ENCODE assay signal across 8 mouse cellular contexts in the genomic region with DNA sequence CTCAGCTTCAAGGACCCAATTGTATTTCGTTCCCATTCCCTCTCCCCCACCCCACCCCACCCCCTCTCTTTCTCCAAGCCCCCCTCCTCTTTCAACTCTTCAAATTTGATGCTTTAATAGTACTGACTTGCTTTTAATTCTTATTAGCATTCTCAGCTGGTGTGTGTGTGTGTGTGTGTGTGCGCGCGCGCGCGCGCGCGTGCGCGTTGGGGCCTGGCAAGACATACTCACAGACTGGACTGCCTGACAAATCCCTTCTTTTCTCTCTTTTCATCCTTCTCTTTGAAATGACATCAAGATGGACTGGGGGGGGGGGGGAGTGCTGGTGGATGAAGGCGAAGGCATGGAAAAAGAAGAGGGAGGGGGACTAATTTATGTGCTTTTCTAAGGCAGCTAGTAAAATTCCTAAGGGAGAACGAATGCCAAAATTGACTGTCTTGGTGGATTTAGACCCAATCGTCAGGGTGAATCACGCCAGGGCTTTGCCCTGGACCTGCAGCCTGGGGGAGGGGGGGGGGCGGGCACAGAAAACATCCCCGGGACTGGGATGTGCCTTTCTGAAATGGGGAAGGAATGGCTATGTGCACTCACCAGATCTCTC. TPM values are rescaled to one million over a fixed set of nuclear protein-coding genes. Genes with fewer than 3 reads are reported as not detected.
DNase-seq lines count a peak whose midpoint lies in the region; ATAC-seq lines count a peak whose summit lies in the region.

No protein-coding gene starts in this region.

- 2% methylated on average over 18 of the region's 18 CpGs for WGBS in hindbrain, embryonic 15.5 days

- H3K27ac ChIP-seq in hindbrain, embryonic 15.5 days (replicated peaks): peak overlapping the region; percentile 98

- peak overlapping the region; percentile 93 for H3K4me3 ChIP-seq in megakaryocyte, embryonic 14.5 days (replicated peaks)
- no peak overlapping the region for H3K4me3 ChIP-seq in hindbrain, embryonic 15.5 days

- H3K27me3 ChIP-seq in megakaryocyte, embryonic 14.5 days (replicated peaks): no peaks in the 10 kb centered on the region
- no peaks in the 10 kb centered on the region for H3K27me3 ChIP-seq in hindbrain, embryonic 15.5 days

- H3K9ac ChIP-seq in hindbrain, embryonic 15.5 days: peak overlapping the region; percentile 12; the same call in 1 of the 2 replicates

- peak overlapping the region; percentile 70 for H3K4me2 ChIP-seq in hindbrain, embryonic 15.5 days

- no peak for ATAC-seq in CD4-positive, CD25-positive, alpha-beta regulatory T cell, adult 4 months
- ATAC-seq in megakaryocyte, adult 5-6 weeks (ENCODE audit: poor library complexity, severe bottlenecking): no peak
- no peak for ATAC-seq in hindbrain, embryonic 15.5 days (ENCODE audit: low FRiP score, low read depth)

- DNase-seq in CD4-positive, CD25-positive, alpha-beta regulatory T cell, adult 2 months (ENCODE audit: low read depth, low spot score): peak; percentile 69
- peak; percentile 49 for DNase-seq in lung, postnatal 14 days
- peak; percentile 47 for DNase-seq in thymus, postnatal 4 days
- no peak for DNase-seq in B cell, adult 2 months

- H3K9me3 ChIP-seq in megakaryocyte, embryonic 14.5 days: no peaks in the 10 kb centered on the region
- H3K9me3 ChIP-seq in hindbrain, embryonic 15.5 days: no peaks in the 10 kb centered on the region

- peaks cover 92% of the 10 kb centered on the region for H3K4me1 ChIP-seq in megakaryocyte, embryonic 14.5 days
- H3K4me1 ChIP-seq in hindbrain, embryonic 15.5 days (replicated peaks): peaks cover 95% of the 10 kb centered on the region

- no peaks in the 10 kb centered on the region for H3K36me3 ChIP-seq in megakaryocyte, embryonic 14.5 days (replicated peaks; ENCODE audit: low read length)
- H3K36me3 ChIP-seq in hindbrain, embryonic 15.5 days: no peaks in the 10 kb centered on the region

RNA-seq across cellular contexts. Expression of a gene that starts 8.2 kb away (rescaled TPM):
- 10 to 100 TPM in 1 of 2 experiments, 1 to 10 TPM in 1; 7.6 to 18.8 TPM for polyA plus RNA-seq in CD4-positive, CD25-positive, alpha-beta regulatory T cell, adult 4 months (2017; shearing (Covaris generic))
- polyA plus RNA-seq in megakaryocyte, embryonic 14.5 days (2012; ENCODE audit: insufficient read depth, low replicate concordance): 32.7 and 46.2 TPM in 2 replicates
- total RNA-seq in megakaryocyte, adult 5-6 weeks (2015): 3.0 and 3.6 TPM in 2 replicates
- total RNA-seq in megakaryocyte, adult 5-6 weeks (2017): 1.4 and 3.5 TPM in 2 replicates
- polyA plus RNA-seq in hindbrain, embryonic 15.5 days (2015; fragmentation: Nextera tagmentation; extraction: Ambion mirVana): 72.9 and 87.3 TPM in 2 replicates

RNA-seq across cellular contexts. Expression of a gene that starts 54.0 kb away (rescaled TPM):
- polyA plus RNA-seq in CD4-positive, CD25-positive, alpha-beta regulatory T cell, adult 4 months (2017; shearing (Covaris generic)): 10 to 100 TPM; 20.0 to 29.3 TPM
- polyA plus RNA-seq in megakaryocyte, embryonic 14.5 days (2012; ENCODE audit: insufficient read depth, low replicate concordance): 4.8 and 6.4 TPM in 2 replicates
- 12.0 and 12.9 TPM in 2 replicates for total RNA-seq in megakaryocyte, adult 5-6 weeks (2015)
- total RNA-seq in megakaryocyte, adult 5-6 weeks (2017): 8.9 and 11.0 TPM in 2 replicates
- polyA plus RNA-seq in hindbrain, embryonic 15.5 days (2015; fragmentation: Nextera tagmentation; extraction: Ambion mirVana): 45.1 and 46.1 TPM in 2 replicates

Comparison
In these comparisons a context has a peak if more than half of its experiments do, and no peak if none do; other contexts are left out.
1. DNase-seq: peak in CD4-positive, CD25-positive, alpha-beta regulatory T cell, adult 2 months (single experiment), lung, postnatal 14 days (single experiment) and thymus, postnatal 4 days (single experiment); none in B cell, adult 2 months (0 of 2).